ENCODE assay signal across 10 mouse cellular contexts in genomic region chr7:16944808-16945315, GRCm38 (mm10). TPM values are rescaled to one million over a fixed set of nuclear protein-coding genes. Genes with fewer than 3 reads are reported as not detected.
DNase-seq lines count a peak whose midpoint lies in the region; ATAC-seq and TF ChIP-seq lines count a peak whose summit lies in the region.
"Had no signal": no experiment of that assay in that cellular context is flagged by ENCODE, and none has a peak within 500 bp of the region (broad histone marks: within the 10 kb centered on the region; RNA-seq: fewer than 3 reads in every experiment).

No protein-coding gene starts in this region.

- no peak for TF ChIP-seq CTCF in E14TG2a.4 (conservative IDR thresholded peaks at IDR 0.05; ENCODE audit: low read length)
- no peak for TF ChIP-seq CTCF in liver, embryonic 14.5 days (IDR thresholded peaks at IDR 0.05; ENCODE audit: low read depth)

- intact Hi-C loops in heart, postnatal 36 days (cut with DNase I), result no loop called here
- intact Hi-C loops in left cerebral cortex, postnatal 4 days (cut with DNase I), result no loop called here

- H3K9me3 ChIP-seq in heart, embryonic 12.5 days (replicated peaks), result no peaks in the 10 kb centered on the region
- H3K9me3 ChIP-seq in E14TG2a.4 (ENCODE audit: low read length), result peaks cover 6% of the 10 kb centered on the region; the same call in 1 of the 2 replicates
- no peaks in the 10 kb centered on the region for H3K9me3 ChIP-seq in forebrain, embryonic 13.5 days (replicated peaks)
- H3K9me3 ChIP-seq in liver, embryonic 14.5 days (ENCODE audit: control insufficient read depth, low read length), result no peaks in the 10 kb centered on the region

- peak overlapping the region; percentile 75 for H3K9ac ChIP-seq in heart, embryonic 12.5 days
- H3K9ac ChIP-seq in forebrain, embryonic 13.5 days, result peak overlapping the region; percentile 84
- no peak overlapping the region for H3K9ac ChIP-seq in liver, embryonic 14.5 days (replicated peaks)

- 2% methylated on average over 22 of the region's 22 CpGs for WGBS in heart, embryonic 12.5 days
- 1% methylated on average over 22 of the region's 22 CpGs for WGBS in forebrain, embryonic 13.5 days
- 6% methylated on average over 22 of the region's 22 CpGs for WGBS in liver, embryonic 14.5 days (ENCODE audit: insufficient replicate concordance)

- peak; percentile 9; the same call in 1 of the 2 replicates for ATAC-seq in heart, embryonic 12.5 days (ENCODE audit: insufficient number of reproducible peaks, low FRiP score)
- peak; percentile 46; the same call in 1 of the 2 replicates for ATAC-seq in forebrain, embryonic 13.5 days
- no peak for ATAC-seq in liver, embryonic 14.5 days (ENCODE audit: insufficient read depth)
- ATAC-seq in CD4-positive, CD25-positive, alpha-beta regulatory T cell, adult 4 months, result no peak

- H3K27me3 ChIP-seq in heart, embryonic 12.5 days (replicated peaks), result peaks cover 47% of the 10 kb centered on the region
- H3K27me3 ChIP-seq in E14TG2a.4 (ENCODE audit: insufficient read depth, low read length), result peaks cover 56% of the 10 kb centered on the region
- H3K27me3 ChIP-seq in forebrain, embryonic 13.5 days, result peaks cover 44% of the 10 kb centered on the region
- H3K27me3 ChIP-seq in liver, embryonic 14.5 days (ENCODE audit: control insufficient read depth, insufficient read depth, low read length), result peaks cover 67% of the 10 kb centered on the region

- peak overlapping the region; percentile 96 for H3K4me2 ChIP-seq in heart, embryonic 12.5 days
- H3K4me2 ChIP-seq in forebrain, embryonic 13.5 days, result peak overlapping the region; percentile 86
- H3K4me2 ChIP-seq in liver, embryonic 14.5 days (ENCODE audit: low read depth), result peak overlapping the region; percentile 56

- peaks cover 58% of the 10 kb centered on the region for H3K4me1 ChIP-seq in heart, embryonic 12.5 days (replicated peaks)
- H3K4me1 ChIP-seq in E14TG2a.4 (replicated peaks; ENCODE audit: low read depth, low read length), result peaks cover 51% of the 10 kb centered on the region
- H3K4me1 ChIP-seq in forebrain, embryonic 13.5 days, result peaks cover 83% of the 10 kb centered on the region
- H3K4me1 ChIP-seq in liver, embryonic 14.5 days (replicated peaks; ENCODE audit: control insufficient read depth in 2 of 2, insufficient read depth in 2 of 2, low read length in 1 of 2), result no peaks in the 10 kb centered on the region

- TF ChIP-seq EP300 in liver, embryonic 14.5 days (IDR thresholded peaks at IDR 0.05; ENCODE audit: low read depth), result no peak

- no peaks in the 10 kb centered on the region for H3K36me3 ChIP-seq in heart, embryonic 12.5 days
- H3K36me3 ChIP-seq in E14TG2a.4 (ENCODE audit: insufficient read depth, low read length), result no peaks in the 10 kb centered on the region
- H3K36me3 ChIP-seq in forebrain, embryonic 13.5 days (ENCODE audit: poor library complexity, severe bottlenecking), result no peaks in the 10 kb centered on the region
- H3K36me3 ChIP-seq in liver, embryonic 14.5 days (replicated peaks; ENCODE audit: control insufficient read depth, insufficient read depth, low read depth), result no peaks in the 10 kb centered on the region

- H3K27ac ChIP-seq in heart, embryonic 12.5 days (ENCODE audit: poor library complexity, severe bottlenecking), result no peak overlapping the region
- peak overlapping the region; percentile 92 for H3K27ac ChIP-seq in forebrain, embryonic 13.5 days
- H3K27ac ChIP-seq in liver, embryonic 14.5 days, result no peak overlapping the region

- H3K4me3 ChIP-seq in heart, embryonic 12.5 days, result peak overlapping the region; percentile 63
- H3K4me3 ChIP-seq in E14TG2a.4 (replicated peaks; ENCODE audit: low read length), result peak overlapping the region; percentile 84
- peak overlapping the region; percentile 64 for H3K4me3 ChIP-seq in forebrain, embryonic 13.5 days
- H3K4me3 ChIP-seq in liver, embryonic 14.5 days (ENCODE audit: insufficient read depth in 1 of 2, low read depth in 2 of 2, low read length in 2 of 2), result peak overlapping the region; percentile 26 to 38

- DNase-seq in heart, postnatal 36 days, result no peak
- no peak for DNase-seq in liver, embryonic 14.5 days (ENCODE audit: low read depth in 3 of 3, low spot score in 3 of 3)
- DNase-seq in left cerebral cortex, postnatal 4 days, result no peak
- DNase-seq in thymus, postnatal 4 days, result no peak

RNA-seq across cellular contexts. Expression of gene Pnmal2, which starts 0.4 kb away (rescaled TPM):
- polyA plus RNA-seq in heart, embryonic 12.5 days (2016; fragmentation: Nextera tagmentation; extraction: Ambion mirVana), result 3.5 and 4.2 TPM in 2 replicates
- total RNA-seq in heart, postnatal 36 days (2021), result 1 to 10 TPM; 3.4 to 3.9 TPM
- polyA plus RNA-seq in forebrain, embryonic 13.5 days (2015; fragmentation: Nextera tagmentation; extraction: Ambion mirVana), result 59.5 and 78.0 TPM in 2 replicates
- polyA plus RNA-seq in liver, embryonic 14.5 days (2012; rRNA removed), result 0.04 and 0.08 TPM in 2 replicates
- polyA plus RNA-seq in liver, embryonic 14.5 days (2014; fragmentation: Nextera tagmentation; extraction: Ambion mirVana), result 0.08 and 0.14 TPM in 2 replicates
- total RNA-seq in left cerebral cortex, postnatal 4 days (2021), result 100 to 1,000 TPM; 169 to 194 TPM
- polyA plus RNA-seq in CD4-positive, CD25-positive, alpha-beta regulatory T cell, adult 4 months (2017; shearing (Covaris generic)), result not detected
- total RNA-seq: MEL had no signal

RNA-seq across cellular contexts. Expression of gene Pnmal1, which starts 14.6 kb away (rescaled TPM):
- 0.14 and 0.28 TPM in 2 replicates for polyA plus RNA-seq in heart, embryonic 12.5 days (2016; fragmentation: Nextera tagmentation; extraction: Ambion mirVana)
- not detected for total RNA-seq in heart, postnatal 36 days (2021)
- 37.0 and 40.8 TPM in 2 replicates for polyA plus RNA-seq in forebrain, embryonic 13.5 days (2015; fragmentation: Nextera tagmentation; extraction: Ambion mirVana)
- polyA plus RNA-seq in liver, embryonic 14.5 days (2012; rRNA removed), result 0.01 and 0.03 TPM in 2 replicates
- 0.03 TPM in 1 of 2 replicates, not detected in the other for polyA plus RNA-seq in liver, embryonic 14.5 days (2014; fragmentation: Nextera tagmentation; extraction: Ambion mirVana)
- 10 to 100 TPM; 56.0 to 57.6 TPM for total RNA-seq in left cerebral cortex, postnatal 4 days (2021)
- polyA plus RNA-seq in CD4-positive, CD25-positive, alpha-beta regulatory T cell, adult 4 months (2017; shearing (Covaris generic)), result not detected
- polyA plus RNA-seq: gonadal fat pad, adult 2 months had no signal

RNA-seq across cellular contexts. Expression of gene Calm3, which starts 20.9 kb away (rescaled TPM):
- 83.6 and 95.0 TPM in 2 replicates for polyA plus RNA-seq in heart, embryonic 12.5 days (2016; fragmentation: Nextera tagmentation; extraction: Ambion mirVana)
- 100 to 1,000 TPM; 182 to 193 TPM for total RNA-seq in heart, postnatal 36 days (2021)
- polyA plus RNA-seq in forebrain, embryonic 13.5 days (2015; fragmentation: Nextera tagmentation; extraction: Ambion mirVana), result 271 and 296 TPM in 2 replicates
- 72.2 and 90.3 TPM in 2 replicates for polyA plus RNA-seq in liver, embryonic 14.5 days (2012; rRNA removed)
- 115 and 122 TPM in 2 replicates for polyA plus RNA-seq in liver, embryonic 14.5 days (2014; fragmentation: Nextera tagmentation; extraction: Ambion mirVana)
- 1,000 to 10,000 TPM; 1,235 to 1,345 TPM for total RNA-seq in left cerebral cortex, postnatal 4 days (2021)
- 100 to 1,000 TPM in 1 of 2 experiments, 10 to 100 TPM in 1; 48.5 to 103 TPM for polyA plus RNA-seq in CD4-positive, CD25-positive, alpha-beta regulatory T cell, adult 4 months (2017; shearing (Covaris generic))

RNA-seq across cellular contexts. Expression of gene Gm42372, which starts 38.0 kb away (rescaled TPM):
- 0.14 and 0.15 TPM in 2 replicates for polyA plus RNA-seq in heart, embryonic 12.5 days (2016; fragmentation: Nextera tagmentation; extraction: Ambion mirVana)
- total RNA-seq in heart, postnatal 36 days (2021), result not detected
- polyA plus RNA-seq in forebrain, embryonic 13.5 days (2015; fragmentation: Nextera tagmentation; extraction: Ambion mirVana), result 2.5 and 3.0 TPM in 2 replicates
- 0.01 and 0.02 TPM in 2 replicates for polyA plus RNA-seq in liver, embryonic 14.5 days (2012; rRNA removed)
- polyA plus RNA-seq in liver, embryonic 14.5 days (2014; fragmentation: Nextera tagmentation; extraction: Ambion mirVana), result 0.03 and 0.04 TPM in 2 replicates
- total RNA-seq in left cerebral cortex, postnatal 4 days (2021), result 10 to 100 TPM; 38.0 to 41.8 TPM
- polyA plus RNA-seq in CD4-positive, CD25-positive, alpha-beta regulatory T cell, adult 4 months (2017; shearing (Covaris generic)), result 1 to 10 TPM; 4.8 to 4.9 TPM
- total RNA-seq: MEL had no signal
- polyA plus RNA-seq: gonadal fat pad, adult 2 months had no signal

RNA-seq across cellular contexts. Expression of gene Ptgir, which starts 38.6 kb away (rescaled TPM):
- polyA plus RNA-seq in heart, embryonic 12.5 days (2016; fragmentation: Nextera tagmentation; extraction: Ambion mirVana), result 0.28 and 0.34 TPM in 2 replicates
- total RNA-seq in heart, postnatal 36 days (2021), result 1 to 10 TPM; 2.9 TPM
- 0.14 and 0.37 TPM in 2 replicates for polyA plus RNA-seq in forebrain, embryonic 13.5 days (2015; fragmentation: Nextera tagmentation; extraction: Ambion mirVana)
- polyA plus RNA-seq in liver, embryonic 14.5 days (2012; rRNA removed), result 0.84 and 0.87 TPM in 2 replicates
- polyA plus RNA-seq in liver, embryonic 14.5 days (2014; fragmentation: Nextera tagmentation; extraction: Ambion mirVana), result 0.88 and 1.2 TPM in 2 replicates
- not detected for total RNA-seq in left cerebral cortex, postnatal 4 days (2021)
- 10 to 100 TPM in 1 of 2 experiments, 1 to 10 TPM in 1; 7.9 to 10.2 TPM for polyA plus RNA-seq in CD4-positive, CD25-positive, alpha-beta regulatory T cell, adult 4 months (2017; shearing (Covaris generic))

Comparison
In these comparisons a context has a peak if more than half of its experiments do, and no peak if none do; other contexts are left out.
1. ATAC-seq: peak in heart, embryonic 12.5 days (single experiment) and forebrain, embryonic 13.5 days (single experiment); none in liver, embryonic 14.5 days (single experiment) and CD4-positive, CD25-positive, alpha-beta regulatory T cell, adult 4 months (single experiment).
2. H3K4me3 ChIP-seq: peak in every context shown above with its lines; median percentile 84 in E14TG2a.4; 64 in forebrain, embryonic 13.5 days; 63 in heart, embryonic 12.5 days; 32 in liver, embryonic 14.5 days.
3. RNA of gene Pnmal2, which starts 0.4 kb away (polyA plus RNA-seq): 59.5 to 78.0 TPM in forebrain, embryonic 13.5 days; 3.5 to 4.2 TPM in heart, embryonic 12.5 days, 0.04 to 0.14 TPM in liver, embryonic 14.5 days and not detected in CD4-positive, CD25-positive, alpha-beta regulatory T cell, adult 4 months; every median in the first group is over 10 times any median in the second.
4. RNA of gene Pnmal1, which starts 14.6 kb away (polyA plus RNA-seq): 37.0 to 40.8 TPM in forebrain, embryonic 13.5 days; 0.14 to 0.28 TPM in heart, embryonic 12.5 days, not detected in CD4-positive, CD25-positive, alpha-beta regulatory T cell, adult 4 months and 0.01 to 0.03 TPM in liver, embryonic 14.5 days; every median in the first group is over 10 times any median in the second.
5. Peak in every context shown above with its lines, with median percentiles within 50 percentile points of each other: H3K4me2 ChIP-seq.